Mouse (Mus musculus) heart, embryonic 16.5 days (tissue): ENCODE results near the gene Prtg. TPM values are rescaled to one million over a fixed set of nuclear protein-coding genes. Genes with fewer than 3 reads are reported as not detected.

ENCODE experiments used
- ATAC-seq: fragments of 200-750 bp; cut with Nextera tagmentation; replicated peaks from 2 replicates; pipeline ENCODE4 v1.8.0; 2017; ENCODE audit warnings: moderate number of reproducible peaks; ENCODE audit not compliant: insufficient read depth, low FRiP score; ENCODE audit errors: extremely low read depth
- H3K27ac ChIP-seq: fragments of 300-500 bp; sonication (generic); 2 replicates; pipeline ENCODE4 v1.5.1; 2014; ENCODE audit warnings: mild to moderate bottlenecking, low read length, control low read depth, moderate library complexity
- H3K27me3 ChIP-seq: fragments of 300-500 bp; sonication (generic); 2 replicates; pipeline ENCODE4 v1.6.1; 2014; ENCODE audit warnings: low read length, mixed read lengths; ENCODE audit not compliant: control insufficient read depth, insufficient read depth
- H3K36me3 ChIP-seq: fragments of 300-500 bp; sonication (generic); 2 replicates; pipeline ENCODE4 v1.6.1; 2014; ENCODE audit not compliant: control insufficient read depth, insufficient read depth
- H3K4me1 ChIP-seq: fragments of 300-500 bp; sonication (generic); 2 replicates; pipeline ENCODE4 v1.6.1; 2014; ENCODE audit warnings: low read length, mixed read lengths; ENCODE audit not compliant: control insufficient read depth, insufficient read depth
- H3K4me2 ChIP-seq: fragments of 300-500 bp; sonication (generic); 2 replicates; pipeline ENCODE4 v1.6.1; 2014; ENCODE audit warnings: low read depth, mild to moderate bottlenecking, control low read depth, low read length
- H3K4me3 ChIP-seq: fragments of 300-500 bp; sonication (generic); 2 replicates; pipeline ENCODE4 v1.5.1; 2014; ENCODE audit warnings: mild to moderate bottlenecking, control low read depth, low read length
- H3K9ac ChIP-seq: fragments of 300-500 bp; sonication (generic); 2 replicates; pipeline ENCODE4 v1.6.1; 2014; ENCODE audit warnings: low read length, control low read depth
- H3K9me3 ChIP-seq: fragments of 300-500 bp; sonication (generic); replicated peaks from 2 replicates; pipeline ENCODE4 v1.6.1; 2016; ENCODE audit warnings: low read length; ENCODE audit not compliant: control insufficient read depth
- WGBS: fragments of 180-500 bp; shearing (Covaris S2); extraction: QIAGEN DNeasy Blood & Tissue Kit; methylation state at CpG from one replicate; pipeline ENCODE4 v1.1.7; 2014; 5-methylcytosine and 5-hydroxymethylcytosine counted together
- polyA plus RNA-seq: library from polyadenylated mRNA; unstranded; fragments of >200 nt; fragmentation: Nextera tagmentation; extraction: Ambion mirVana; gene quantifications from 2 replicates; pipeline ENCODE4 v1.2.1, GENCODE M21; 2015

Prtg gene
- polyA plus RNA-seq, 1 experiment from 2014 or later: 0.29 TPM

DNA sequence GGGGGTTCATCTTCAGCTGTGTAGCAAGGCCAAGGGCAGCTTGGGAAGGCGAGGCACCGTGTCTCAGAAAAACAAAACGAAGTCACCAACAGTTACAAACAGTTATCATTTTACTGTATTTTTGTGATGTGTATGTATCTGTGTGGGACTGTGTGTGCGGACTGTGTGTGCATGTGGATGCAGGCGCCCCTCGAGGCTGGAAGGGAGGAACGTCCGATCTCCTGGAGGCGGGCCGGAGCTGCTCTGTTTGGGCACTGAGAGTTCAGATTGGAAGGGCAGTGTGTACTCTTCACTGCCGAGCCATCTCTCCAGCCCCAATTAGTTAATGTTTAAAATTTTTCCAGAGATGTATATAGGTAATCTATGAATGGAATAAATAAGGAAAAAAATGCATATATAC, 55.5 kb downstream of the Prtg start:
- H3K9ac ChIP-seq: no peak overlapping the region
- H3K4me1 ChIP-seq: no peaks in the 10 kb centered on the region
- no peak overlapping the region for H3K27ac ChIP-seq
- H3K4me2 ChIP-seq: no peak overlapping the region
- no peaks in the 10 kb centered on the region for H3K9me3 ChIP-seq
- no peak overlapping the region for H3K4me3 ChIP-seq
- no peak for ATAC-seq
- 79% methylated on average over 11 of the region's 11 CpGs for WGBS
- H3K36me3 ChIP-seq: no peaks in the 10 kb centered on the region
- no peaks in the 10 kb centered on the region for H3K27me3 ChIP-seq

DNA sequence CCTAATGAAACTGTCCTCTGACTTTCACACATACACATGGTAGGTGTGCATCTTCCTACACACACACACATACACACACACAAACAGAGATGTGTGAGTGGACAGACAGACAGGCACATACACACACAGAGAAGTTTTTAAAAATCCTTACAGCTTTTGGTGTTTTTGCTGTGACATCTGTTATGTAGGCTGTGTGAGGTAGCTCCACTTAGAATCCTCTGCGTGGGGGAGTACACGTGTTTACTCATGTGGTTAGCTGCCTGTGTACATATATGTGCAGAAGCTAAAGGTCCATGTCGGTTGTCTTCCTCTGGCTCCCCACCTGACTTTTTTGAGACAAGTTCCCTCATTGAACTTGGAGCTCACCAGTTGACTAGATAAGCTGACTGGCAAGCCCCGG, 56.3 kb downstream of the Prtg start:
- H3K36me3 ChIP-seq: no peaks in the 10 kb centered on the region
- H3K4me1 ChIP-seq: no peaks in the 10 kb centered on the region
- no peak overlapping the region for H3K4me3 ChIP-seq
- ATAC-seq: no peak
- H3K27ac ChIP-seq: no peak overlapping the region
- 77% methylated on average over 4 of the region's 4 CpGs for WGBS
- H3K9me3 ChIP-seq: no peaks in the 10 kb centered on the region
- no peak overlapping the region for H3K4me2 ChIP-seq
- H3K27me3 ChIP-seq: no peaks in the 10 kb centered on the region
- H3K9ac ChIP-seq: no peak overlapping the region

GRCm38 (mm10) chr9:72863773-72864172, 57.1 kb downstream of the Prtg start:
- H3K9me3 ChIP-seq: no peaks in the 10 kb centered on the region
- H3K4me1 ChIP-seq: peaks cover 6% of the 10 kb centered on the region; the same call in 1 of the 2 replicates
- ATAC-seq: no peak
- H3K27ac ChIP-seq: no peak overlapping the region
- 81% methylated on average over 4 of the region's 5 CpGs for WGBS
- H3K9ac ChIP-seq: no peak overlapping the region
- H3K36me3 ChIP-seq: no peaks in the 10 kb centered on the region
- H3K27me3 ChIP-seq: no peaks in the 10 kb centered on the region
- H3K4me2 ChIP-seq: no peak overlapping the region
- H3K4me3 ChIP-seq: no peak overlapping the region

GRCm38 (mm10) chr9:72867434-72867833, 60.8 kb downstream of the Prtg start:
- Histone ChIP-seq H3K36me3 (no peaks in the 10 kb centered on the region), H3K27me3 (no peaks in the 10 kb centered on the region), H3K4me1 (peaks cover 13% of the 10 kb centered on the region; the same call in 1 of the 2 replicates), H3K27ac (no peak overlapping the region), H3K4me3 (no peak overlapping the region), H3K9me3 (no peaks in the 10 kb centered on the region), H3K9ac (no peak overlapping the region), H3K4me2 (no peak overlapping the region)
- 84% methylated on average over 6 of the region's 6 CpGs for WGBS
- ATAC-seq: no peak

GRCm38 (mm10) chr9:72868774-72869173, 62.1 kb downstream of the Prtg start:
- Histone ChIP-seq H3K36me3 (no peaks in the 10 kb centered on the region), H3K27ac (0 out of 2 replicates have a peak overlapping the region, but pooled peaks have one; percentile 8), H3K4me1 (peaks cover 17% of the 10 kb centered on the region), H3K9me3 (no peaks in the 10 kb centered on the region), H3K9ac (no peak overlapping the region), H3K4me3 (no peak overlapping the region), H3K27me3 (no peaks in the 10 kb centered on the region), H3K4me2 (no peak overlapping the region)
- ATAC-seq: peak; percentile 47; the same call in 1 of the 2 replicates
- WGBS: 40% methylated on average over 2 of the region's 2 CpGs

GRCm38 (mm10) chr9:72871506-72872297, 65.0 kb downstream of the Prtg start:
- Histone ChIP-seq H3K9me3 (no peaks in the 10 kb centered on the region), H3K4me2 (peak overlapping the region; percentile 18), H3K27ac (peak overlapping the region; percentile 28; the same call in 1 of the 2 replicates), H3K36me3 (no peaks in the 10 kb centered on the region), H3K27me3 (no peaks in the 10 kb centered on the region), H3K4me3 (peak overlapping the region; percentile 18; the same call in 1 of the 2 replicates), H3K4me1 (peaks cover 17% of the 10 kb centered on the region), H3K9ac (no peak overlapping the region)
- 23% methylated on average over 13 of the region's 13 CpGs for WGBS
- peak; percentile 34; the same call in 1 of the 2 replicates for ATAC-seq

DNA sequence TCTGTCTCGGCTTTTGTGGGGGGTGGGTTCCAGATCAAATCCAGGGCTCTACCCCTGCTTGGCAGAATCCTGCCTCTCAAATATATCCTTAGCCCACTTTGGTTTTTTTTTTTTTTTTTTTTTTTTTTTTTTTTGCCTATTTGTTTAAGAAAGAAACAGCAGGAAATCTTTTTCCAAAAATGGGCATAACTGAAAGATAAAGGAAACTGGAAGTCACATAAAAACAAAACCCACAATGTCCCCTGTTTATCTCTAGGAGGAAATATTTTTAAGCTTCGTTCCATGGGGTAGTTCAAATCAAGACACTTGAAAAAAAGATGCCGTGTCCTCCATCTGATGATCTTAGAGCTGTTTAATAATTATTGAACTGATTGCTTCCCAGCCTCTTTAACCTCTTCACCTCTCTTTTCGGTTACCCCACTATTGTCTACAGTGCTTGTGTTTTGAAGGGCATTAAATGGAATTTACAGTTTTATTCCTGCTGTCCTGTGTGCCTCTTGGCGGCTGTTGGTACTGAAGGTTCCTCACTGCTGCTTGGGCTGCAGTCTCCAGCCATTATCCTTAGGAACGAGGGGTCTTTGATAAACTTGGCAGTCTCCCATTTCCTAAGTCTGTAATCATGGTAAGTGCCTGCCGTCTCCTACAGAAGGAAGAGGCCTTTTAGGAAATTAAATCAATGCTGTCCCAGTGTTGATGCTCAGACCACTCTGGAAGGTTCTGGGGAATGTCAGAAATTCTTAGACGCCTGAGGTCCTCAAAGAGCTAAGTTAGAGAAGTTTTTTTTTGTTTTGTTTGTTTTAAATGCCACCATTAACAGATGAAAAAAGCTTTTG, 65.8 kb downstream of the Prtg start:
- Histone ChIP-seq H3K27me3 (no peaks in the 10 kb centered on the region), H3K4me1 (peaks cover 17% of the 10 kb centered on the region), H3K27ac (peak overlapping the region; percentile 40; the same call in 1 of the 2 replicates), H3K4me2 (peak overlapping the region; percentile 18; the same call in 1 of the 2 replicates), H3K4me3 (no peak overlapping the region), H3K36me3 (no peaks in the 10 kb centered on the region), H3K9me3 (no peaks in the 10 kb centered on the region), H3K9ac (no peak overlapping the region)
- ATAC-seq: 0 out of 2 replicates have a peak, but pooled peaks have one; percentile 26
- WGBS: 40% methylated on average over 8 of the region's 8 CpGs

DNA sequence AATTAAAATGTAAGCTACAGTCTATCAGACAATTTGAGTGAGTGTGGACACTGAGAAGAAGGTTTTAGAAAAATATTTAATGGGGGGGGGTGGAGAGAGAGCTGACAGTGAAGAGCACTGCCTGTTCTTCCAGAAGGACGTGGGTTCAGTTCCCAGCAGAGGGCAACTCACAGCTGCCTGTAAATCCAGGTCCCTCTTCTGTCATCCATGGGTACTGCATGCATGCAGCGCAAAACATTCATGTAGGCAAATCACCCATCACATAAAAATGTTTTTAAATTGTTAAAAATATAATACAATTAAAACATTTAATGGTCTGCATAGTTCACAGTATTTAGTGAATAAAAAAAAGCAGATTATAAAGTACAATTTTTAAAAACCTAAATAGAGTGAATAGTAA, 69.2 kb downstream of the Prtg start:
- no peaks in the 10 kb centered on the region for H3K27me3 ChIP-seq
- no peak for ATAC-seq
- no peak overlapping the region for H3K4me3 ChIP-seq
- WGBS: 89% methylated on average over 2 of the region's 2 CpGs
- H3K4me1 ChIP-seq: peaks cover 20% of the 10 kb centered on the region
- H3K27ac ChIP-seq: no peak overlapping the region
- no peak overlapping the region for H3K9ac ChIP-seq
- H3K4me2 ChIP-seq: no peak overlapping the region
- H3K36me3 ChIP-seq: no peaks in the 10 kb centered on the region
- no peaks in the 10 kb centered on the region for H3K9me3 ChIP-seq

GRCm38 (mm10) chr9:72877905-72878304, 71.2 kb downstream of the Prtg start:
- ATAC-seq: no peak
- Histone ChIP-seq H3K4me2 (no peak overlapping the region), H3K9me3 (no peaks in the 10 kb centered on the region), H3K4me1 (peaks cover 15% of the 10 kb centered on the region), H3K27me3 (no peaks in the 10 kb centered on the region), H3K27ac (no peak overlapping the region), H3K4me3 (no peak overlapping the region), H3K9ac (no peak overlapping the region), H3K36me3 (no peaks in the 10 kb centered on the region)
- WGBS: 47% methylated on average over 11 of the region's 11 CpGs
